In genomic region chr15:91012793-91013580, GRCm38 (mm10) we compare ENCODE assay signal across 10 mouse cellular contexts. TPM values are rescaled to one million over a fixed set of nuclear protein-coding genes. Genes with fewer than 3 reads are reported as not detected.
DNase-seq lines count a peak whose midpoint lies in the region; ATAC-seq lines count a peak whose summit lies in the region.
"Had no signal": no experiment of that assay in that cellular context is flagged by ENCODE, and none has a peak within 500 bp of the region (broad histone marks: within the 10 kb centered on the region; RNA-seq: fewer than 3 reads in every experiment).

No protein-coding gene starts in this region.

- peak overlapping the region; percentile 21; the same call in 1 of the 2 replicates for H3K4me2 ChIP-seq in intestine, embryonic 16.5 days (ENCODE audit: low read depth, low read length)
- H3K4me2 ChIP-seq in midbrain, embryonic 11.5 days: no peak overlapping the region

- no peaks in the 10 kb centered on the region for H3K36me3 ChIP-seq in intestine, embryonic 16.5 days (ENCODE audit: control insufficient read depth, insufficient read depth, low read length)
- H3K36me3 ChIP-seq in midbrain, embryonic 11.5 days (ENCODE audit: control insufficient read depth, insufficient read depth, low read length): peaks cover 3% of the 10 kb centered on the region; the same call in 1 of the 2 replicates

- no peak overlapping the region for H3K27ac ChIP-seq in intestine, embryonic 16.5 days (ENCODE audit: low read length)
- peak overlapping the region; percentile 52 for H3K27ac ChIP-seq in midbrain, embryonic 11.5 days (ENCODE audit: low read depth, low read length)

- intact Hi-C loops in heart, postnatal 14 days (cut with DNase I): no loop called here

- peak overlapping the region; percentile 18; the same call in 1 of the 2 replicates for H3K4me3 ChIP-seq in intestine, embryonic 16.5 days (ENCODE audit: low read length)
- H3K4me3 ChIP-seq in midbrain, embryonic 11.5 days (ENCODE audit: low read depth, low read length): no peak overlapping the region

- H3K9me3 ChIP-seq in intestine, embryonic 16.5 days (ENCODE audit: control insufficient read depth, low read length): no peaks in the 10 kb centered on the region
- H3K9me3 ChIP-seq in midbrain, embryonic 11.5 days (ENCODE audit: control insufficient read depth, low read length): no peaks in the 10 kb centered on the region

- WGBS in intestine, embryonic 16.5 days: 17% methylated on average over 6 of the region's 6 CpGs
- 5% methylated on average over 6 of the region's 6 CpGs for WGBS in midbrain, embryonic 11.5 days

- no peak overlapping the region for H3K9ac ChIP-seq in intestine, embryonic 16.5 days (ENCODE audit: low read depth, low read length)
- no peak overlapping the region for H3K9ac ChIP-seq in midbrain, embryonic 11.5 days (ENCODE audit: low read length)

- peak; percentile 61 for ATAC-seq in intestine, embryonic 16.5 days
- ATAC-seq in midbrain, embryonic 11.5 days (ENCODE audit: low FRiP score): peak; percentile 27
- no peak for ATAC-seq in granulocyte monocyte progenitor cell, adult 5-6 weeks (replicated peaks; ENCODE audit: poor library complexity, severe bottlenecking)

- peak; percentile 13 for DNase-seq in retina, embryonic 14.5 days (ENCODE audit: low spot score)
- no peak for DNase-seq in retina, postnatal 1 day
- DNase-seq in midbrain, embryonic 11.5 days (ENCODE audit: low spot score, missing footprints): peak; percentile 92
- no peak for DNase-seq in heart, postnatal 14 days
- no peak for DNase-seq in ovary, postnatal 36 days (ENCODE audit: low spot score)
- DNase-seq: cerebellum, postnatal 25 days; layer of hippocampus, postnatal 36 days; thymus, postnatal 4 days had no signal

- H3K4me1 ChIP-seq in intestine, embryonic 16.5 days (ENCODE audit: control insufficient read depth, insufficient read depth, low read length): no peaks in the 10 kb centered on the region
- peaks cover 59% of the 10 kb centered on the region for H3K4me1 ChIP-seq in midbrain, embryonic 11.5 days (ENCODE audit: control insufficient read depth, insufficient read depth, low read length)

- no peaks in the 10 kb centered on the region for H3K27me3 ChIP-seq in intestine, embryonic 16.5 days (replicated peaks; ENCODE audit: control insufficient read depth, insufficient read depth, low read length)
- no peaks in the 10 kb centered on the region for H3K27me3 ChIP-seq in midbrain, embryonic 11.5 days (ENCODE audit: control insufficient read depth, insufficient read depth, low read length)

RNA-seq across cellular contexts. Expression of gene Kif21a, which starts 36.8 kb away (rescaled TPM):
- 10.6 and 11.2 TPM in 2 replicates for polyA plus RNA-seq in intestine, embryonic 16.5 days (2015; fragmentation: Nextera tagmentation; extraction: Ambion mirVana)
- polyA plus RNA-seq in midbrain, embryonic 11.5 days (2014; fragmentation: Nextera tagmentation; extraction: Ambion mirVana): 77.0 and 77.3 TPM in 2 replicates
- 0.09 and 0.38 TPM in 2 replicates for total RNA-seq in granulocyte monocyte progenitor cell, adult 5-6 weeks (2014; fragmentation: Nextera tagmentation)
- total RNA-seq in granulocyte monocyte progenitor cell, adult 5-6 weeks (2017): 0.09 and 0.41 TPM in 2 replicates
- 10 to 100 TPM; 10.1 to 11.7 TPM for total RNA-seq in heart, postnatal 14 days (2021)

Comparison
In these comparisons a context has a peak if more than half of its experiments do, and no peak if none do; other contexts are left out.
1. DNase-seq: peak in retina, embryonic 14.5 days (single experiment) and midbrain, embryonic 11.5 days (single experiment); none in retina, postnatal 1 day (single experiment), heart, postnatal 14 days (0 of 2) and ovary, postnatal 36 days (single experiment).
2. RNA of gene Kif21a, which starts 36.8 kb away (total RNA-seq): 10.1 to 11.7 TPM in heart, postnatal 14 days; 0.09 to 0.41 TPM in granulocyte monocyte progenitor cell, adult 5-6 weeks; every median in the first group is over 4 times any median in the second.